Mouse (Mus musculus) R1 (cell line): Measurements from ENCODE around the gene Cdh4.

Experiments
- DNase-seq: peaks from one replicate; pipeline ENCODE4 v3.0.0-alpha.2; 2018; ENCODE audit warnings: low read depth, low spot score

Gene Cdh4

DNA sequence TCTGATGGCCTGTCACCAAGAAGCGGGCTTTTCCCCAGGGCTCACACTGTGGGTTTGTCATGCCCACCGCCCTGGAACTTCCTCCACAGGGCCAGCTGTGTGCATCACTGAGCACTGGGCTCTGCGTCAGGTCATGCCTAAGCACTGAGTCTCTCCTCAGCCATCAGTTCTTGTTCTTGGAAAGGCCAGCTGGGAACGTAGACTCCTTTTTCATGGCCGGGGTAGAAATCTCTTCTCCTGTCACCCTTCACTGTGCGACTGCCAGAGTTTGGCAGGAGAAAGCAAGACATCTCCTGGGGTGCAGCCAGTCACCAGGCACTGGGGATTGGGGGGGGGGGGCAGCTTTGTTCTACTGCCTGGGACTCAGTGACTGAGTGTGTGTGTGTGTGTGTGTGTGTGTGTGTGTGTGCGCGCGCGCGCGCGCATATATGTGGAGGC is 222.0 kb downstream of the Cdh4 start:
- no peak for DNase-seq

DNA sequence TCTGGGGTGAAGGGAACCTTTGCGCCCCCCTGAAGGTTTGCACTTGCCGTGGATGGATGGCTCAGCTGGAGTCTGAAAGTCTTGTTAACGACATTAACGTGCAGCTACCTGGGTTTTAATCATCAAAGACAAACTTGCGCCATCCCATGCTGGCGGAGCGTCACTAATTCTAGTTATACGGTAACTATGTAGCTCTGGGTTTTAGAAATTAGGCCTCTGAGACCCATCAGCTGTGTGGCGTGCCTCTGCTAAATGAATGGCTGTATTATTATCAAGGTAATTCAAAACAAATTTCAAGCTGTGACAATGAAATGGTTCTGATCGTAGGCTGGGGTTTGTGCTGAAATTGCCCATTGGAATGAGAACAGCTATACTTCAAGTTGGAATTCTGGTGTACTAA is 228.5 kb downstream of the Cdh4 start:
- no peak for DNase-seq

DNA sequence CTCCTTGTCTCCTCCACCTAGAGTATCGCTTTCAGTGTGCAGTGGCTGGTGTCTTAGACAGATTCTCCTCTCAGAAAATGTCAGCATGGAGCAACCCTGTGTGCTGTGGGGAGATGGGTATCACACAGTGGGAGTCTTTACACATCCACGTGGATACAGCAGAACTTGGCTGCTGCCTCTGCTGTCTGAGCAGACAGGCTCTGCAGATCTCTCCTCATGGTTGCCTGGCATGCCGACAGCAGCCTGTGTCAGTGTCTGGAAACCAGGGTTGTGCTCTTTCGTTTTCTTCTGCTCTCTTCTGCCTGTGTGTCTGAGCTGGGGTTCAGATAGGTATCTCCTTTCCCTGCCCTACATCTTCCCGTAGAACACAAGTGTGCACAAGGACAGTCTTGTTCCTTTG is 237.6 kb downstream of the Cdh4 start:
- no peak for DNase-seq

DNA sequence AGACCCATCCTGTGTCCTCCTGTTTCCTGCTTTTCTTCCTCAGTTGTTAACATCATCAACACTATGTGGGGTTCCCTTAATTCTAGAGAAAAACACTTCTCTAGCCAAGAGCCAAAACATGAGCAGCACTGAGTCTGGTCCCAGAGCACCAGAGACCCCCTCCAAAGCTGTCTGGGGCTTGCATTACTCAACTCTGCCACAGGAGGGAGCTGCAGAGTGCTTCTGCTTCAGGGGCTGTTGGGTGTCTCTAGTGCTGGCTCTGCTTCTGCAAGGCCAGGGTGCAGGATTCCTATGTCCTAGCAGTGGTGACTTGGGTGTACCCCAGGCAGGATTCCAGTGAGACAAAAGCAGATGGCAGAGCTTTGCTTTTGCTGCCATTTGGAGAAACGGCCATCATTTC is 239.2 kb downstream of the Cdh4 start:
- peak; percentile 58 for DNase-seq

DNA sequence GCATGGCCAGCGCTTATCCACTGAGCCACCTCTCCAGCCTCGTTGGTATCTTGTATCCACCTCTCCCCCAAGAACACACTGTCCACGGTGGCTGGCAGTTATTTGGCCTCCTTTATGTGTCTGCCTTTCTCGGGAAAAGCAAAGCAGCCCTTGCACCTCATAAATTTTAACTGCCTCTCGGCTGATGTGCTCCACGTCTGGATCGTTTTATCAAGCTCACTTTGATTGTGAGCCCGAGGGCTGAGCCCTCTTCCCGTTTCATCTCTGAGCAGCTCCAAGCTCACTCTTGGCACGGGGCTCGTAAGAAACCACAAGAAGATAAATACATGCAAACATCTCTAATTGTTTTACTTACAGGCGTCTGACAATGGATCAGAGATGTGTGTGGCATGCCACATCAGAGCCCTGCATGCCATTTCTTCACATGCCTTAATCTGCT is 245.0 kb downstream of the Cdh4 start:
- DNase-seq: no peak

DNA sequence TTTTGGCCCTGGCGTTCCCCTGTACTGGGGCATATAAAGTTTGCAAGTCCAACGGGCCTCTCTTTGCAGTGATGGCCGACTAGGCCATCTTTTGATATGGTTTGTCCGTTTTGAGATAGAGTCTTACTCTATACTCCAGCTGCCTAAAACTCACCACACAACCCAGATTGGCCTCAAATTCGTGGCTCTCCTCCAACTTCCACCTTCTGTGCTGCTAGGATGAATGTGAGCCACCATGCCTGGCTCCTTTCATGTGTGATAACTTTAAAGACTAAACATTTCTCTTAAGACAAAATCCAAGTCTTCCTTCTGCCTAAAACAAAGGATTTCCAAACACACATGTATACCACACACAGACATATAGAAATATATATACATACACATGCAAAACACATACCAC is 246.7 kb downstream of the Cdh4 start:
- DNase-seq: no peak

DNA sequence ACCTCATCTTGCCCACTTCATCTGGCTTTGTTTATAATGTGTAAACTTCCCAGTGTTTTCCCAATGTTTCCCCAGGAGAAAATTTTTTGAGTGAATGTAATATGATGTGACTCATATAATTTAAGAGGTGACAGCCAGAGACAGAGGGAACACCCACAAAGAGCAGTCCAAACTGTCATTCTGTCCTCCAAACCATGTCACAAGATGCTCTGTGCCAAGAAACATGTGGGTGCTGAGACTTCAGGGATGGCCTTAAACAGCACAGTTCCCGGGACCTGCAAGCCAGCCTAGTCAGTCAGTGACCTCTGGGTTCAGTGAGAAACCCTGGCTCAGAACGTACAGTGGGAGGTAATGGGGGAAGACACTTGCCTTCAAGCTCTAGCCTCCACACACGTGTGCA is 247.5 kb downstream of the Cdh4 start:
- no peak for DNase-seq

DNA sequence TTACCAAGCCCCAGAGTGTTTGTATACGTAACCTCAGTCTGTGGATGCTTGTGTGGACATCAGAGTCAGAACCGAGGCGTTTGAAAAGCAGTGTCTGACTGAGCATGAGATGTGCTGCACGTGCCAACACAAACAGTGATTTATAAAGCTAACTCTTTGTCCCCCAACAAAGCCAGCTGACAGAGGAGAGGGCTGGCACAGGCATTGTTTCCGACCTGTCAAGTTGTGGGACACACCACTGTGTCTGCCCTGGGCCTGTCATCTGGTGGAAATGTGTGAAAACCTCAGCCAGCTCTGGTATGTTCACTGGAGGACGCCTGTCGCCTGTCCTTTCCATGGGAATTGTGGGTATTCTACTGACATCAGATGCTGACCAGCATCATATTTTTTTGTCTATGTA is 248.3 kb downstream of the Cdh4 start:
- DNase-seq: no peak

DNA sequence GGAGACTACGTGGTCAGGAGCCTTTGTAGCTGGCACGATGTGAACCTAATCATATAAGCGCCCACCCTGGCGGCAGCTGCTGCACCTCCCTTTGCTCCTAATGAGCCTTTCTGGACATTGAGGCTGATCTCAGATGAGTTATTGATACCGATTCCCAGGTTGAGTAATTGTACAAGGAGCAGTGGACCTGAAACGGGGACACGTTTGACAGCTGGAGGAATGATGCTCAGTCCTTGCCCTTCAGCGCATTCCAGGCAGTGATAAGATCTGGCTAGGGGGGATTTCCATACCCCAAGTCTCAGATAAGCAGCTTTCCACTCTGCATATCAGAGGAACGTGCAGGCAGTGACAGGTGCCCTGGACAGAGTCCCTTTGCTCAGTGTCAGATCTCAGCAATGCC is 252.7 kb downstream of the Cdh4 start:
- DNase-seq: no peak

DNA sequence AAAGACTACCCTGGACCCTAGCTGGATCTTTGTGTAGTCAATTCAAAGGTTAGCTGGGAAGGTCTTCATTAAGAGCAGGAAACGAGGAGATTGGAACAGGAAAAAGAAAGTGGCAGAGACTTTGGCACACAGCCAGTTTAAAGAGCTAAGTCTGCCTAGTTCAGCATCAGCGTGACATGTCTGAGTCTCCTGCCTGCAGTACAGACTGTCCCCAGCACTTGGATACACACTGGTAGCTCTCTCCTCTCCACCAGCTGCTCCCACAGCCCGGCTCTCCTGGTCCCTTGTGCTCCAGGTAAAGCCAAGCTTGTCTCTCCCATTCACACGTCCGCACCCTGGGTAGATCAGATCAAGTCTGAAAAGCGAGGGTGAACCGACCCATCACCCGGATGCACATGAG is 255.4 kb downstream of the Cdh4 start:
- no peak for DNase-seq

DNA sequence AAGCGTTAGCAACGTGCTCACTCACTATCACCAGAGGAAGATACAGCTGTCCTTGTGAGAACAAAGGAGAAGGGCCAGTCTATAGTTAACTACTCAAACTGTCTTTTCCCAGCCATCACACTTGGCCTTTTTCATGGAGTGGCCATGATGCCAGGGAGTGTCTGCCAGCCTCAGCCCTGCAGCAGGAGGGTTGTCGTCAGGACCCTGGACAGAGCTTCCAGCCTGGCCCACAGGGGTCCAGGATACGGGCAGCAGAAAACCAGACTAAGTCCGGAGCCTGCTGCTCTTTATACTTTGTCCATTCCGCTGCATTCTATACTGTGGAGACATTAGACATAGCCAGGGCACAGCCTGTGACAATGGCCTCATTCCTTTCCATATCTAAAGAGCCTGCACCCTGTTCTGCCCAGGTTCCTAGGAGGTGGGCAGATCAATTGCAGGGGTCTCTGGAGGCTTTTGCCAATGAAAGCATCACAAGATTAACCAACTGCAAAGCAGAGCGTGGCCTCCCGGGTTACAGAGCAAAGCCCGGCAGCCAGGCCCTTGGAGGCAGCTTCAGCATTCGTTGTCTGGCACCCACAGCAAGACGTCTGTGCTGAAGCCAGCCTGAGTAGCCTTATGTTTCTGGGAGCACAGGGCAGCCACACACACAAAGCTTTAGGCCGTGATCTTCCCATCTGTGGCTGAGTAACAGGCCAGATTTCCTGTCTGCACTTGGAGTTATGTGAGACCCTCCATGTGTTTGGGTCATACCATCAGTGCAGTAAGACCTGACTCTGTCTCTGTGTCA is 256.2 kb downstream of the Cdh4 start:
- DNase-seq: peak; percentile 28

DNA sequence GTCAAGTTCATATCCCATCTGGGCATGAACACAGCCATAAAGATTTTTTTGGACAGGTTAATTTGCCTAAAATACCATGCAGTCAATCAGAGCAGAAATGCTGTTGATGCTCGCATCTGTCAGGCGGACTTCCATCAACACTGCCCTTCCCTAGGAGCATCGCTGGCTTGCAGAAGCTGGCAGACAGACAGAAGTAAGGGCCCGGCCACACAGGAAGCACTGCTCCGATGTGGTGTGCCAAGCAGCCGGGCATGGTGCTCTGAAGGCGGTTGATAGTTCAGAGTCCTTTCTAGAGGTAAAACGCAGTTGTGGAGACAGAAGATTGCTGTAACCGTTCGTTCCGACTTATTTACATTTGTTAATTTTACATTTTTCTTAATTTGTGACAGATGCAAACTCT is 262.8 kb downstream of the Cdh4 start:
- DNase-seq: no peak

DNA sequence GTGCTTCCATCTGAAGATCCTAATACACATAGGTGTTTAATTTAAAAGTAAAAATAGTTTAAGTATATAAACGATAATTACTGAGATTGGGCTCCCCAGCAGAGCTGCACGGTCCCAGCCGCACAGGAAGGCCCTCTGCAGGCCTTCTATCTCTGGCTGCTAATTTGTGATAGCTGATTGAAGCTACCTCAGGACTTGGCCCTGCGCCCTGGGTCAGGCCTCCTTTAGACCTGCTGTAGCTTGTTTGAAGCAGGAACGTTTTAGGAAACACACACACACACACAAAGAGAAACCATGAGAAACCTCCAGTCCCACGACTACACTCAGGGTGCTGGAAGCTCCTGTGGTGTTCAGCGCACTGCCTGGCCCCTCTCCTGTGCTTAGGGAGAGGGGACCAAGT is 263.2 kb downstream of the Cdh4 start:
- DNase-seq: no peak

DNA sequence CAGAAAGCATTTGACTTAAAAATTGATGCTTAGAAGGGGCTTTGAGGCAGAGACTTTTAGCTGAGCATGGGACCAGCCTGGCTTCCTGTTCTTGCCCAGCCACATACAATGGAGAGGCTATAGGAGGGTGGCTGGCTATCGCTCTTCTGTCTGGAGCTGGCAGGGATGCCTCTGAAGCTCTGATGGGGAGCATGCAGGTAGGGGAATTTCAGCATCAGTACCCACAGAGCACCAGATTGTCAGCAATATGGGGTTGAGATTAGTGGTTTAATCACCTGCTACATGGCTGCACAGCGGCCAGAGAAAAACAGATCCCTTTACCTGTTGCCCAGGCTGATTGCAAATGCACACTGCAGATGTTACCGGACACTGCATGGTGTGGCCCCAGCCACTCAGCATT is 264.4 kb downstream of the Cdh4 start:
- no peak for DNase-seq

DNA sequence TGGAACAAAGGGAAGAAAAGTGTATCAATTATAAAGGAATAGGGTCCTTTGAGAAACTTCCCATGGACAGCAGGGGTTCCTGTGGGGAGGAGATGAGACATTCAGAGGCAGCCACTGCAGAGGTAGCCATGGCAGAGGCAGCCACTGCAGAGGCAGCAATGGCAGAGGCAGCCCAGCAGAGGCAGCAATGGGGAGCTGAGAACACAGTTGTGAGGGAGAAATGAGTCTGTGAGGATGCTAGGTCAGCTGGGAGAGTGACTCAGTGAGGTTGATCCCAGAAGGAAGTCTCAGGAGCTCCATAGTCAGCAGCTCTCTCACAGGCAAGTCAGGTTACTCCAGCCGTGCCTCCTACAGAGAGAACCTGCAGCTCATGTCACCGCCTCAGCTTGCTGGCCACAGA is 266.9 kb downstream of the Cdh4 start:
- no peak for DNase-seq

DNA sequence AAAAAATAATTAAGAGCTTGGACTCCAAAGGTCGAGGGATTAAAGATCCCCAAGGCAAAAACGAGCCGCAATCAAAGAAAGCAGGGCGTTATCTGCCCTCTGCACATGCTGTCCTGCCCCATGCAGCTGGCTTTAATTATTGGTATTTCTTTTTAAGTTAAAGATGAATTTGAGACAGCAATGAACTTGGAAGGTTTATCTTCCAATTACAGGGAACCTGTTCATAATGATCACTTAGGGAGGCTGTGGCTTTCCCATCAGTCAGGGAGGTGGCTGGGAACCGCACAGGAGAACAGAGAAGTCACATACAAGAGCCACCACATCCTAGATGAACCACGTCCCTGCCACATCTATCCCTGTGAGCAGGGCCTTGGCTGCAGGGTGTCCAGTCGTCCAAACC is 270.5 kb downstream of the Cdh4 start:
- no peak for DNase-seq

DNA sequence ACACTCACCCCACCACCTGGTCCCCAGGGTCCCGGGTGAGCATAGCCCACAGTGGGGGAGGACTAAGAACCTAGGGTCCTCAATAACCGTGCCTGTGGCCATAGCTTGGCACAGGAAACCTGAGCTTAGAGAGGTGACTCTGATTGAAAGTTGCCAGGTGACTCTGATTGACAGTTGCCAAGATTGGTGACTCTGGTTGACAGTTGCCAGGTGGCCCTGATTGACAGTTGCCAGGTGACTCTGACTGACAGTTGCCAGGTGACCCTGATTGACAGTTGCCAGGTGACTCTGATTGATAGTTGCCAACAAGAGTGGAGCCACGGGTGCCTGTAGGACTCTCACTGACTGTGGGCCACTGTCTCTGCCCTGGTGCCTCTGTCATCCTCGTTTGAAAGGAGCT is 271.1 kb downstream of the Cdh4 start:
- DNase-seq: no peak

DNA sequence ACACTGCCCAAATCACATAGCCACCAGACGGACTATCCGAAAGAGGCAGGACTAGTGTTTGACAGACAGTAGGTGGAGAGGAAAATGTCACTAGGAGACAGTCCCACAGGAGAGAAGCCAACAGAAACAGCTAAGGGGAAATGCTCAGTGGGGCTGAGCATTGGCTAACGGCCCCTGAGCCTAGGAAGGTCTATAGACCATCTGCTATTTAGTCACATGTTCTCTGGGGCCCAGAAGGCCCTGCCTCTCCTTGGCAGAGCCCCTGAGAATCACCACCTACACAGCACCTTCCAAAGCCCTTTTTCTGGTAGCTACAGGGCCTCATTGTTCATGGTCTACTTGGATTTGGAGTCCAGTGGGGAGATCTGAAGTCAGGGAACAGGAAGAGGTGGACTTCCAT is 271.9 kb downstream of the Cdh4 start:
- DNase-seq: no peak

DNA sequence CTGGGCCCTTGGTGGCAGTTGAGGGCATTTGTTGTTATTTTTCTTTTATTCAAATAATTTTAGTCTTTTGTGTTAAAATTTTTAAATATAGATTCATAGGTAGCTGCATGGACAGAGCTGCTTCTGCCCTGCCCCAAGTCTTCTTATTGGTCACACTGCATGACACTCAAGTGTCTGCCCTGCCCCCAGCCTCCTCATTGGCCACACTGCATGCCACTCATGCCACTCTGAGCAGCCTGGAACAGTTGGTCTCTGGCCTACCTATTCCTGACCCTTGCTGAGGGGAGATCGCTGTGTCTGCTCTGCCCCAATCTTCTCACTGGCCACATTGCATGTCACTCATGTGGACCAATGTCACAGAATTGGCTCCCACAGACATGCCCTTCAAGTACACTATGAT is 273.1 kb downstream of the Cdh4 start:
- DNase-seq: no peak

DNA sequence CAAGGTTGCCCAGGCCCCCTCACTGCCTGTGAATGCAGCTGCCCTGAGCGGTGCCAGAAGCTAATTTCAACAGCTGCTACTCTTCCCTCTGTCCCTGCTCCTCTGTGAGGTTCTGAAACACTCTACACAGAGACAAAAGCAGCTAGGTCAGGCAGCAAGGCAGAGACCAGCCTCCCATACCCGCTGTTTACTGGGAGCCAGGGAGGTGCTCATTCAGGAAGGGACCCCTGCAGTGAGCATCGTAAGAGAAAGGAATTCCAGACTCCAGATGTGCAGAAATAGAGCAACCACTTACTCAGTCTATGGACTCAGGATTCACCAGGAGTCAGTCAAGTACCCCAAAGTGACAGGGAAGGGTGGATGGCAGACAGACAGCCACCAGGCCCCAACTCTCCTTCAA is 278.1 kb downstream of the Cdh4 start:
- DNase-seq: peak; percentile 83

DNA sequence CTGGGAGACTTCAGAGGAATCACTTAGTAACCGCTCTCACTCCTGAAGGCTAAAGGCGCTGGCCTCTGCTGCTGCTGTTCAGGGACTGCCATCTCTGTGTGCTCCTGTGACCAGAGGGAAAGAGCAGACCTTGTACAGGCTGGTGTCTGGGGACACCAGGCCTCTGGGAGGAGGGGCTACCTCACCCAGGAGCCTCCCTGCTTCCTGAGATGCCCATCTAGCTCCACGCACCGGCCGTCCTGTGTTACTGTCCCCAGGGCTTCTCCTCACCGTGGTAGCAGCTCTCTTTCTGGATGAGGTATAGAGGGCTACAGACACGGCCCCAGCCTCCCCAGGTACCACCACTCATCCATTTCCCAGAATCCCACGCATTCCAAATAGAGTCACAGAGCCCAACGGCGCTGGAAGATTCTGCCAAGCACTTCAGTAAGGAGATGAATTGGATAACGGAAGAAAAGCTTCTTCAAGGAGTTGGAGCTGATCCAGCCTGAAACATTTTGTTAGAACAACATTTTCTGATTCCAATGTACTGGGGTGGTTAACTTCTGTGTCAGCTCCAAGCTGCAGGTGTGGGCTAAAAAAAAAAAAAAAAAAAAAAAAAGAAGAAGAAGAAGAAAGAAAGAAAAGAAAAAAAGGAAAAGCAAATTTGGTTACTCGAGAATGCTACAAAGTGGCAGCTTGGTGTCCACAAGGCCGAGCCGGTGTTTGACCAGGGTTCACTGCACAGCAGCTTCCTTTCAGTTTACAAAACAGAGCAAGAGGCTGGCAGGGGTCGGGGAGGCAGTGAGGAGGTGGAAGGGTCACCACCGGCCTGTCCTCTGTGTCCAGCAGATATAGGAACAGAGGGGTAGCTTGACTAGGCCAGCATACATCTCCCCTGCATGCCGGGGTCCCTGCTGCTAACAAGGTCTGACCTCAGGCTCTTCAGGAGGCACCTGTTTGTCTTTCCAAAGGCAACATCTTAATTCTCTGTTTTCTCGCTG is 279.6 kb downstream of the Cdh4 start:
- DNase-seq: no peak

DNA sequence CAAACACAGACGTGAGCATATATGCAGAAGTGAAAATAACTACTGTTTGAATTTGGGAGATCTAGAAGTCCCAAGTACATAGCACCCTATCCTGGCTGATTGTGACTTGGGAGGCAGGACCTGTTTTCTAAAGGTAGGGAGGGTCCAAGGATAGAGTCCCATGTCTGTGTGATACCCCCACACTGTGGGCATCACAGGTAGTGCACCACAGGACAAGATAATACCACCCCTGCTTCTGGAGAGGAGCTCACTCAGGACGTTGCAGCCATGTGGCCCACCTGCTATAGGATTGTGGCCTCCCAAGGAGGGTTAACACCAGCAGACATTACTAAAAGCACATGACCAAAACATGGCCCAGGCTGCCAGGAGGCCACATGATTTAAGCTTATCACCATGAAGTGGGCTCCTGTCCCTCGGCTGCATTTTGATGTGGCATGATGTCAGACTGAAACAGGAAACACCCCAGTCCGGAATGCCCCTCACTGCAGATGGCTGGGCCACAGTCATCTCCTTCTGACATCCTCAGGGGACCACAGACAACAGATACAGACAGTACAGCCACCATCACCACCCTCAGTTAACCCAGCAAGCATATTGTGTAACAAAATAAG is 280.6 kb downstream of the Cdh4 start:
- peak; percentile 47 for DNase-seq
